Mouse (Mus musculus) thymus, adult 2 months (tissue): Measurements from ENCODE around the gene Scfd2. TPM values are rescaled to one million over a fixed set of nuclear protein-coding genes. Genes with fewer than 3 reads are reported as not detected.

Experiments used
- DNase-seq: peaks from one replicate; pipeline ENCODE4 v3.0.0; 2021
- H3K27ac ChIP-seq: fragments of 200-500 bp; 2 replicates; pipeline ENCODE4 v1.5.1; 2012; ENCODE audit warnings: low read length, control low read depth; ENCODE audit not compliant: control insufficient read depth, insufficient read depth
- H3K27me3 ChIP-seq: fragments of 200-500 bp; 2 replicates; pipeline ENCODE4 v1.6.1; 2012; ENCODE audit warnings: mild to moderate bottlenecking, low read length, moderate library complexity, mixed read lengths; ENCODE audit not compliant: control insufficient read depth, insufficient read depth
- H3K36me3 ChIP-seq: fragments of 200-500 bp; 2 replicates; pipeline ENCODE4 v1.6.1; 2012; ENCODE audit warnings: mild to moderate bottlenecking, low read length, moderate library complexity; ENCODE audit not compliant: control insufficient read depth, insufficient read depth
- H3K4me1 ChIP-seq: fragments of 200-500 bp; replicated peaks from 2 replicates; pipeline ENCODE4 v1.6.1; 2012; ENCODE audit warnings: low read length; ENCODE audit not compliant: control insufficient read depth, insufficient read depth
- H3K4me3 ChIP-seq: fragments of 200-500 bp; 2 replicates; pipeline ENCODE4 v1.5.1; 2012; ENCODE audit warnings: mild to moderate bottlenecking, low read length, control low read depth, moderate library complexity; ENCODE audit not compliant: control insufficient read depth, insufficient read depth
- CTCF ChIP-seq: fragments of 200-500 bp; IDR thresholded peaks from 2 replicates; pipeline ENCODE4 v1.5.1; 2012; ENCODE audit warnings: mild to moderate bottlenecking, control low read depth, low read length, moderate library complexity, borderline replicate concordance; ENCODE audit not compliant: control insufficient read depth, poor library complexity, insufficient read depth; ENCODE audit errors: extremely low read depth
- POLR2A ChIP-seq: fragments of 200-500 bp; IDR thresholded peaks from 2 replicates; pipeline ENCODE4 v1.6.1; 2012; ENCODE audit warnings: mild to moderate bottlenecking, low read length, control low read depth, moderate library complexity; ENCODE audit not compliant: control insufficient read depth, poor library complexity, insufficient read depth; ENCODE audit errors: extremely low read depth
- WGBS: fragments of 180-500 bp; shearing (Covaris S2); methylation state at CpG from one replicate; pipeline ENCODE4 v1.1.7; 2018; 5-methylcytosine and 5-hydroxymethylcytosine counted together
- polyA plus RNA-seq: library from polyadenylated mRNA; depleted of rRNA; stranded (reverse); fragments of >200 nt; gene quantifications from 2 replicates; pipeline ENCODE4 v1.2.3, GENCODE M21; 2012

The Scfd2 gene
- polyA plus RNA-seq, 1 experiment: 14.5 TPM

- H3K4me3 ChIP-seq: no peak overlapping the region
Measured at GRCm38 (mm10) chr5:74317174-74317573, 214.4 kb downstream of the Scfd2 start.

GRCm38 (mm10) chr5:74316333-74316945 lies 215.1 kb downstream of the Scfd2 start:
- DNase-seq: no peak
- Histone ChIP-seq H3K36me3 (no peaks in the 10 kb centered on the region), H3K27me3 (no peaks in the 10 kb centered on the region), H3K27ac (no peak overlapping the region), H3K4me1 (no peaks in the 10 kb centered on the region), H3K4me3 (no peak overlapping the region)
- 98% methylated on average over 11 of the region's 11 CpGs for WGBS
- TF ChIP-seq CTCF (no peak), POLR2A (no peak)

More at GRCm38 (mm10) chr5:74317174-74317573, 214.4 kb downstream of the Scfd2 start:
- DNase-seq: no peak
- TF ChIP-seq POLR2A (no peak), CTCF (no peak)
- Histone ChIP-seq H3K36me3 (no peaks in the 10 kb centered on the region), H3K27me3 (no peaks in the 10 kb centered on the region), H3K27ac (no peak overlapping the region), H3K4me1 (no peaks in the 10 kb centered on the region)
- WGBS: 96% methylated on average over 3 of the region's 3 CpGs

GRCm38 (mm10) chr5:74315471-74316245 lies 215.9 kb downstream of the Scfd2 start:
- 92% methylated on average over 12 of the region's 12 CpGs for WGBS
- Histone ChIP-seq H3K27ac (no peak overlapping the region), H3K4me3 (no peak overlapping the region), H3K27me3 (no peaks in the 10 kb centered on the region), H3K4me1 (no peaks in the 10 kb centered on the region), H3K36me3 (no peaks in the 10 kb centered on the region)
- no peak for DNase-seq
- TF ChIP-seq CTCF (no peak), POLR2A (no peak)

- no peaks in the 10 kb centered on the region for H3K4me1 ChIP-seq
- TF ChIP-seq CTCF: no peak
- TF ChIP-seq POLR2A: no peak
- no peak overlapping the region for H3K27ac ChIP-seq
- no peaks in the 10 kb centered on the region for H3K27me3 ChIP-seq
- H3K4me3 ChIP-seq: no peak overlapping the region
- no peaks in the 10 kb centered on the region for H3K36me3 ChIP-seq
- 94% methylated on average over 6 of the region's 6 CpGs for WGBS
- DNase-seq: no peak
Measured at GRCm38 (mm10) chr5:74314501-74314900, 217.1 kb downstream of the Scfd2 start.

- 93% methylated on average over 7 of the region's 7 CpGs for WGBS
- TF ChIP-seq CTCF: no peak
- TF ChIP-seq POLR2A: no peak
Measured at GRCm38 (mm10) chr5:74313542-74313941, 218.0 kb downstream of the Scfd2 start.

GRCm38 (mm10) chr5:74311865-74312264 lies 219.7 kb downstream of the Scfd2 start:
- Histone ChIP-seq H3K4me1 (no peaks in the 10 kb centered on the region), H3K36me3 (no peaks in the 10 kb centered on the region), H3K4me3 (no peak overlapping the region), H3K27me3 (no peaks in the 10 kb centered on the region), H3K27ac (no peak overlapping the region)
- TF ChIP-seq POLR2A: no peak
- no peak for TF ChIP-seq CTCF
- 92% methylated on average over 6 of the region's 6 CpGs for WGBS
- DNase-seq: no peak

More at GRCm38 (mm10) chr5:74313542-74313941, 218.0 kb downstream of the Scfd2 start:
- Histone ChIP-seq H3K27ac (no peak overlapping the region), H3K27me3 (no peaks in the 10 kb centered on the region), H3K36me3 (no peaks in the 10 kb centered on the region), H3K4me3 (no peak overlapping the region), H3K4me1 (no peaks in the 10 kb centered on the region)
- DNase-seq: no peak
